Mouse (Mus musculus) midbrain, embryonic 16.5 days (tissue): ENCODE measurements around the gene Dock6. TPM values are rescaled to one million over a fixed set of nuclear protein-coding genes. Genes with fewer than 3 reads are reported as not detected.

Experiments
- ATAC-seq: fragments of 200-750 bp; cut with Nextera tagmentation; 2 replicates; pipeline ENCODE4 v1.8.0; 2017; ENCODE audit warnings: moderate TSS enrichment
- H3K27ac ChIP-seq: fragments of 300-500 bp; sonication (generic); 2 replicates; pipeline ENCODE4 v1.5.1; 2014; ENCODE audit warnings: mild to moderate bottlenecking, low read length, mixed read lengths
- H3K27me3 ChIP-seq: fragments of 300-500 bp; sonication (generic); 2 replicates; pipeline ENCODE4 v1.6.1; 2014; ENCODE audit warnings: low read depth, low read length, mixed read lengths; ENCODE audit not compliant: control insufficient read depth, insufficient read depth
- H3K36me3 ChIP-seq: fragments of 300-500 bp; sonication (generic); 2 replicates; pipeline ENCODE4 v1.6.1; 2014; ENCODE audit warnings: mild to moderate bottlenecking, low read length, moderate library complexity, mixed read lengths; ENCODE audit not compliant: control insufficient read depth, insufficient read depth
- H3K4me1 ChIP-seq: fragments of 300-500 bp; sonication (generic); 2 replicates; pipeline ENCODE4 v1.6.1; 2014; ENCODE audit warnings: mild to moderate bottlenecking, low read length, mixed read lengths; ENCODE audit not compliant: control insufficient read depth, insufficient read depth
- H3K4me2 ChIP-seq: fragments of 300-500 bp; sonication (generic); 2 replicates; pipeline ENCODE4 v1.6.1; 2014; ENCODE audit warnings: mild to moderate bottlenecking, low read length, mixed read lengths
- H3K4me3 ChIP-seq: fragments of 300-500 bp; sonication (generic); 2 replicates; pipeline ENCODE4 v1.5.1; 2014; ENCODE audit warnings: low read depth, mild to moderate bottlenecking, low read length, moderate library complexity, mixed read lengths
- H3K9ac ChIP-seq: fragments of 300-500 bp; sonication (generic); 2 replicates; pipeline ENCODE4 v1.6.1; 2014; ENCODE audit warnings: low read depth, low read length, mixed read lengths
- H3K9me3 ChIP-seq: fragments of 300-500 bp; sonication (generic); replicated peaks from 2 replicates; pipeline ENCODE4 v1.6.1; 2014; ENCODE audit warnings: mild to moderate bottlenecking, low read length, mixed read lengths; ENCODE audit not compliant: control insufficient read depth, poor library complexity, severe bottlenecking
- WGBS: fragments of 180-500 bp; shearing (Covaris S2); extraction: QIAGEN DNeasy Blood & Tissue Kit; methylation state at CpG from one replicate; pipeline ENCODE4 v1.1.7; 2014; 5-methylcytosine and 5-hydroxymethylcytosine counted together
- polyA plus RNA-seq: library from polyadenylated mRNA; unstranded; fragments of >200 nt; fragmentation: Nextera tagmentation; extraction: Ambion mirVana; gene quantifications from 2 replicates; pipeline ENCODE4 v1.2.1, GENCODE M21; 2015

Gene Dock6
- polyA plus RNA-seq, 1 experiment from 2014 or later: 13.4 TPM

DNA sequence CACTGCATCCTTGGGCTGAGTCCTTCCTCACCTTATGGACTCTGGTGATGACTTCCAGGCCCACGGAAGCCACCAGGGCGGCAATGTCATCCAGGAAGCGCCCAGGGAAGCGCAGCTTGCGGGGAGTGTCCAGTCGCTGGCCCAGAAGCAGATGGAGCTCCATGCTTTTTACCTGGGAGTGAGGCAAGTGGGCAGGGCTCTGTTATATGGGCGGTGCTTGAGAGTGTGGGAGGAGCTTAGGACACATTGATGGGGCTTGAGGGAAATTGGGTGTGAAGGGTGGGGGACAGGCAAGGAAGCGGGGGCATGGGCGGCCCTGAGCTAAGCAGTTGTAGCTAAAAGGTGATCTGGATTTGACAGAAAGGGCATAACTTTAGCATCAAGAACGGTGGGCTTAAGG lies 28.1 kb downstream of the Dock6 start:
- no peak for ATAC-seq
- Histone ChIP-seq H3K9me3 (no peaks in the 10 kb centered on the region), H3K4me3 (no peak overlapping the region), H3K4me1 (no peaks in the 10 kb centered on the region), H3K27ac (no peak overlapping the region), H3K4me2 (no peak overlapping the region), H3K27me3 (no peaks in the 10 kb centered on the region), H3K36me3 (no peaks in the 10 kb centered on the region), H3K9ac (no peak overlapping the region)
- WGBS: 69% methylated on average over 10 of the region's 10 CpGs

DNA sequence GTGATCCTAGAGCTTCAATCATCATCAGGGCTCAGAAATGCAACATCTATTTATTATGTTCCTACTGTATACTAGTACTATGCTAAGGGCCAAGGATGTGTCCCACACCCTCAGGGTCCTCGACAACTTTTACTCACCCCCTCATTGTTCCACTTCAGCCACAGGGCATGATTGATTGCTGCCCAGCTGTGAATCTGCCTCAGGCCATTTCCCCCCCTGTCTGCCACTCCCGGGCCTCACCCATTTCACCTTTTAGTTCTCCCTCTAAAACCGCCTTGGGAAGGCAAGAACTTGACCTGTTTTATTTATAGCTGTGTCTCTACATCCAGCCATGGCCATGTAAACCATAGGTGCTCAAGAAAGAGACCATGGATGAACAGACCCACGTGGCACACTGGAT lies 28.5 kb downstream of the Dock6 start:
- ATAC-seq: no peak
- WGBS: 75% methylated on average over 4 of the region's 4 CpGs

GRCm38 (mm10) chr9:21822686-21823085 lies 29.7 kb downstream of the Dock6 start:
- H3K4me2 ChIP-seq: no peak overlapping the region
- no peak overlapping the region for H3K27ac ChIP-seq
- no peaks in the 10 kb centered on the region for H3K27me3 ChIP-seq
- H3K4me3 ChIP-seq: no peak overlapping the region
- 86% methylated on average over 6 of the region's 6 CpGs for WGBS
- H3K9me3 ChIP-seq: no peaks in the 10 kb centered on the region
- H3K4me1 ChIP-seq: no peaks in the 10 kb centered on the region
- no peaks in the 10 kb centered on the region for H3K36me3 ChIP-seq
- no peak for ATAC-seq
- no peak overlapping the region for H3K9ac ChIP-seq

More for the DNA sequence above, 28.5 kb downstream of the Dock6 start:
- H3K4me2 ChIP-seq: no peak overlapping the region
- H3K27me3 ChIP-seq: no peaks in the 10 kb centered on the region
- H3K4me3 ChIP-seq: no peak overlapping the region
- no peak overlapping the region for H3K9ac ChIP-seq
- no peaks in the 10 kb centered on the region for H3K4me1 ChIP-seq
- no peaks in the 10 kb centered on the region for H3K9me3 ChIP-seq
- no peaks in the 10 kb centered on the region for H3K36me3 ChIP-seq
- no peak overlapping the region for H3K27ac ChIP-seq

- no peak overlapping the region for H3K9ac ChIP-seq
- H3K27ac ChIP-seq: no peak overlapping the region
- 89% methylated on average over 12 of the region's 12 CpGs for WGBS
- H3K27me3 ChIP-seq: no peaks in the 10 kb centered on the region
- H3K4me3 ChIP-seq: no peak overlapping the region
- no peak overlapping the region for H3K4me2 ChIP-seq
- no peaks in the 10 kb centered on the region for H3K4me1 ChIP-seq
- H3K36me3 ChIP-seq: no peaks in the 10 kb centered on the region
- no peak for ATAC-seq
- H3K9me3 ChIP-seq: no peaks in the 10 kb centered on the region
Observed at GRCm38 (mm10) chr9:21820183-21820582, 32.3 kb downstream of the Dock6 start.

DNA sequence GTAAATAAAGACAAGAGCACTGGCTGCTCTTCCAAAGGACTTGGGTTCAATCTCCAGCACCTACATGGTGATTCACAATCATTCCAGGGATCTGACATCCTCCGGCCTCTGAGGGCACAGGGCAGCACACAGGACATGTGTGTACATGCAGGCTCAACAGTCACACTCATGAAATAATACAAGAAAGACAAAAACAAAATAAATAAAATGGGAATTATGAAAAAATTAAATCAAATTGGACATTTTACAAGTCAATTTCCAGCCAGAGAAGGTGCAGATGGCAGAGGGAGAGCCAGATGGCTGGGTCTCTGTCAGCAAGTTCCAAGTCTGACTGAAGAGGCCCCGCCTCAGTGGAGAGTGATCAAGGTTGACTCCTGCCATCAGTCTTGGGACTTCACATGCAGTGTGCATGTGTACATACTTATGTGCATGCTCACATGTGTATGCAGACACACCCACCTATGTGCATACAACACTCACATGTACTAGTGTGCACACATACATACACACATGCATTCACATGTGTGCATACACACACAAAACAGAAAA lies 33.2 kb downstream of the Dock6 start:
- H3K4me2 ChIP-seq: no peak overlapping the region
- no peaks in the 10 kb centered on the region for H3K27me3 ChIP-seq
- H3K4me1 ChIP-seq: no peaks in the 10 kb centered on the region
- no peak overlapping the region for H3K4me3 ChIP-seq
- no peak for ATAC-seq
- H3K36me3 ChIP-seq: no peaks in the 10 kb centered on the region
- no peaks in the 10 kb centered on the region for H3K9me3 ChIP-seq
- H3K9ac ChIP-seq: no peak overlapping the region
- no peak overlapping the region for H3K27ac ChIP-seq
- 93% methylated on average over 2 of the region's 2 CpGs for WGBS

DNA sequence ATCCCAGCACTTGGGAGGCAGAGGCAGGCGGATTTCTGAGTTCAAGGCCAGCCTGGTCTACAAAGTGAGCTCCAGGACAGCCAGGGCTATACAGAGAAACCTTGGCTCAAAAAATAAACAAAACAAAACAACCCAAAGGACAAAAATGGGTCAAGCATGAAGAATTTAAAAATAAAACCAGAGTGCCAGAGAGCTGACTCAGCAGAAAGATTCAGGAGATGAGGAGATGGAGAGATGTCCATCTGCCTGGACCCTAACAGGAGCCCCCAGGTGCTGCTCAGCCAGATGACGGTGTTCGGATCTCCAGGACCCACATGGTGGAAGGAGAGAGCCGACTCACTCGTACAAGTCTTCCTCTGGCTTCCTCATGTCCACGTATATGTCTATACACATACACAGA lies 33.9 kb downstream of the Dock6 start:
- no peak overlapping the region for H3K9ac ChIP-seq
- no peaks in the 10 kb centered on the region for H3K36me3 ChIP-seq
- no peak for ATAC-seq
- no peak overlapping the region for H3K4me3 ChIP-seq
- H3K4me1 ChIP-seq: no peaks in the 10 kb centered on the region
- no peak overlapping the region for H3K27ac ChIP-seq
- 92% methylated on average over 6 of the region's 6 CpGs for WGBS
- H3K9me3 ChIP-seq: no peaks in the 10 kb centered on the region
- no peak overlapping the region for H3K4me2 ChIP-seq
- H3K27me3 ChIP-seq: no peaks in the 10 kb centered on the region

- ATAC-seq: no peak
- H3K4me1 ChIP-seq: no peaks in the 10 kb centered on the region
- no peak overlapping the region for H3K9ac ChIP-seq
- no peak overlapping the region for H3K4me2 ChIP-seq
- H3K27ac ChIP-seq: no peak overlapping the region
- no peaks in the 10 kb centered on the region for H3K36me3 ChIP-seq
- H3K4me3 ChIP-seq: no peak overlapping the region
- H3K27me3 ChIP-seq: no peaks in the 10 kb centered on the region
- WGBS: 76% methylated on average over 4 of the region's 4 CpGs
- H3K9me3 ChIP-seq: no peaks in the 10 kb centered on the region
Observed at GRCm38 (mm10) chr9:21818125-21818524, 34.3 kb downstream of the Dock6 start.

- no peak overlapping the region for H3K4me2 ChIP-seq
- no peak overlapping the region for H3K9ac ChIP-seq
- no peak overlapping the region for H3K27ac ChIP-seq
Observed at GRCm38 (mm10) chr9:21816716-21817305, 35.6 kb downstream of the Dock6 start.

GRCm38 (mm10) chr9:21811170-21811569 lies 41.3 kb downstream of the Dock6 start:
- ATAC-seq: no peak

More at GRCm38 (mm10) chr9:21816716-21817305, 35.6 kb downstream of the Dock6 start:
- no peaks in the 10 kb centered on the region for H3K4me1 ChIP-seq
- WGBS: 68% methylated on average over 9 of the region's 9 CpGs
- H3K9me3 ChIP-seq: no peaks in the 10 kb centered on the region
- ATAC-seq: no peak
- H3K27me3 ChIP-seq: no peaks in the 10 kb centered on the region
- no peaks in the 10 kb centered on the region for H3K36me3 ChIP-seq
- no peak overlapping the region for H3K4me3 ChIP-seq

More at GRCm38 (mm10) chr9:21811170-21811569, 41.3 kb downstream of the Dock6 start:
- Histone ChIP-seq H3K4me1 (no peaks in the 10 kb centered on the region), H3K4me3 (no peak overlapping the region), H3K27ac (no peak overlapping the region), H3K9ac (no peak overlapping the region), H3K36me3 (no peaks in the 10 kb centered on the region), H3K9me3 (no peaks in the 10 kb centered on the region), H3K27me3 (no peaks in the 10 kb centered on the region), H3K4me2 (no peak overlapping the region)
- 94% methylated on average over 5 of the region's 5 CpGs for WGBS
